Mouse (Mus musculus) liver, embryonic 14.5 days (tissue): Measurements from ENCODE around the gene Bpifa3. TPM values are rescaled to one million over a fixed set of nuclear protein-coding genes. Genes with fewer than 3 reads are reported as not detected.

Experiments
- ATAC-seq: fragments of 200-750 bp; cut with Nextera tagmentation; 2 replicates; pipeline ENCODE4 v1.8.0; 2017; ENCODE audit warnings: moderate number of reproducible peaks, mild to moderate bottlenecking, moderate library complexity; ENCODE audit not compliant: insufficient read depth
- DNase-seq, 3 experiments: peaks; one replicate each; pipeline ENCODE4 v3.0.0-alpha.2; 2012 to 2013; ENCODE audit warnings: low read depth in 3 of 3, low spot score in 3 of 3
- H3K27ac ChIP-seq: fragments of 300-500 bp; sonication (generic); 2 replicates; pipeline ENCODE4 v1.5.1; 2014; ENCODE audit warnings: moderate library complexity, mild to moderate bottlenecking, control low read depth, inconsistent platforms
- H3K27me3 ChIP-seq: fragments of 300-500 bp; sonication (generic); 2 replicates; pipeline ENCODE4 v1.6.1; 2014; ENCODE audit warnings: mild to moderate bottlenecking, low read length, moderate library complexity; ENCODE audit not compliant: control insufficient read depth, insufficient read depth
- H3K36me3 ChIP-seq: fragments of 300-500 bp; sonication (generic); replicated peaks from 2 replicates; pipeline ENCODE4 v1.6.1; 2014; ENCODE audit warnings: low read depth; ENCODE audit not compliant: control insufficient read depth, insufficient read depth
- H3K4me1 ChIP-seq, 2 experiments: fragments of 200-500 bp in 1 of 2; fragments of 300-500 bp in 1 of 2; sonication (generic) in 1 of 2; replicated peaks; 2 replicates each; pipeline ENCODE4 v1.6.1; 2012 to 2014; ENCODE audit warnings: antibody characterized with exemption in 1 of 2, inconsistent platforms in 1 of 2, low read length in 1 of 2; ENCODE audit not compliant: control insufficient read depth in 2 of 2, insufficient read depth in 2 of 2
- H3K4me2 ChIP-seq: fragments of 300-500 bp; sonication (generic); 2 replicates; pipeline ENCODE4 v1.6.1; 2014; ENCODE audit warnings: low read depth, mild to moderate bottlenecking, control low read depth, moderate library complexity
- H3K4me3 ChIP-seq, 2 experiments: fragments of 200-500 bp in 1 of 2; fragments of 300-500 bp in 1 of 2; sonication (generic) in 1 of 2; 2 replicates each; pipeline ENCODE4 v1.5.1; 2012 to 2014; ENCODE audit warnings: low read depth in 2 of 2, low read length in 2 of 2, mild to moderate bottlenecking in 2 of 2, control low read depth in 1 of 2, inconsistent platforms in 1 of 2, moderate library complexity in 1 of 2; ENCODE audit not compliant: insufficient read depth in 1 of 2
- H3K9ac ChIP-seq: fragments of 300-500 bp; sonication (generic); replicated peaks from 2 replicates; pipeline ENCODE4 v1.6.1; 2014; ENCODE audit warnings: mild to moderate bottlenecking, control low read depth, moderate library complexity
- H3K9me3 ChIP-seq: fragments of 300-500 bp; sonication (generic); 2 replicates; pipeline ENCODE4 v1.6.1; 2016; ENCODE audit warnings: low read length, mixed read lengths; ENCODE audit not compliant: control insufficient read depth
- CTCF ChIP-seq: IDR thresholded peaks from 2 replicates; pipeline ENCODE4 v1.5.1; 2016; ENCODE audit warnings: antibody characterized with exemption, low read depth, control low read depth
- EP300 ChIP-seq: IDR thresholded peaks from 2 replicates; pipeline ENCODE4 v1.6.1; 2016; ENCODE audit warnings: antibody characterized with exemption, low read depth
- WGBS: fragments of 180-500 bp; shearing (Covaris S2); extraction: QIAGEN DNeasy Blood & Tissue Kit; methylation state at CpG from one replicate; pipeline ENCODE4 v1.1.7; 2014; ENCODE audit not compliant: insufficient replicate concordance; 5-methylcytosine and 5-hydroxymethylcytosine counted together
- polyA plus RNA-seq, 2 experiments: library from polyadenylated mRNA; depleted of rRNA in 1 of 2; stranded (reverse) in 1 of 2; unstranded in 1 of 2; fragments of >200 nt; fragmentation: Nextera tagmentation in 1 of 2; extraction: Ambion mirVana in 1 of 2; gene quantifications; 2 replicates each; pipeline versions ENCODE4 v1.2.1 to v1.2.3; 2012 to 2014

Gene Bpifa3
- polyA plus RNA-seq (2012; rRNA removed) (not detected in 2 replicates), polyA plus RNA-seq (2014; fragmentation: Nextera tagmentation; extraction: Ambion mirVana) (not detected in 2 replicates)

DNA sequence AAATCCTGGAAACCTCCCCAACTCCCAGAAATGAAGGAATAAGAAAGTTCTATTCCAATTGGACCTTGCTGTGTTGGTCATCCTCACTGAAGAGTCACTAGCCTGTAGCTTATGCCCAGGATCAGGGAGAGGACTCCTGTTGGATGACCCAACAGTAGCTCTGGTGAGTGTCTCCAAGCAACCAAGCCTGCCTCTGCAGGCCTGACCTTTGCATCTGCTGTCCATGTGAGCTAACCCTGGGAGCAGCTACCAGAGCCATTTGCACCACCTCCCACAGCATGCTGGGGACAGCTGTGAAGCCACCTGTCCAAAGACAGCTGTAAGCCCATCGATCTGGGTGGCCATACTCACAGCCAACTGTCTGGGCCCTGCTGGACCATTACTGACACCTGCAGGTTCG lies at the start of gene Bpifa3:
Gene Bpifa3, plus strand, starts transcription at position 217 of the 400 bp plus-strand sequence.
- H3K36me3 ChIP-seq = no peaks in the 10 kb centered on the region
- ATAC-seq (no peak), DNase-seq (no peak)
- no peak within 1 kb of the TSS for H3K4me2 ChIP-seq
- H3K27ac ChIP-seq = no peak within 1 kb of the TSS
- no peaks in the 10 kb centered on the region for H3K4me1 ChIP-seq
- no peak for TF ChIP-seq CTCF
- WGBS = 40% methylated on average over 2 of the region's 2 CpGs
- H3K9ac ChIP-seq = no peak within 1 kb of the TSS
- H3K27me3 ChIP-seq = no peaks in the 10 kb centered on the region
- H3K9me3 ChIP-seq = no peaks in the 10 kb centered on the region
- H3K4me3 ChIP-seq = no peak within 1 kb of the TSS

DNA sequence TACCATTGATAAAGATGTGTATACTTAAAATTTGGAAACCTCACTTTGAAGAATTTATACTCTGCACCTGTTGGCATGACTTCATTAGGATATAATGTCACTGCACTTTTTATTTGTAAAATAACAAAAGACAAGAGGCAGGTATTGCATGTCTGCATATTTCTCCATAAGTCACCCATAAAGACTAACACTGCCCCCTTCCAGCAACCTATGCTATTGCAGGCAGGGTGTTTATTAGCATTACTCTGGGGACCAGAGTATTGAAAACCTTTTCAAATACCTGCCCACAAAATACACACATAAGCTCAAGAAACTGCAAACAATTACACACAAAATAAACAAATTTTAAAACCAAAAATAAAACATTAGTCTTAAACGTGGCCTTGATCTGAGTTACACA lies 32.4 kb upstream of the Bpifa3 start:
- H3K9ac ChIP-seq = no peak overlapping the region
- H3K27ac ChIP-seq = no peak overlapping the region
- ATAC-seq (no peak), DNase-seq (no peak)
- WGBS = 27% methylated on average over 1 of the region's 1 CpGs
- H3K36me3 ChIP-seq = no peaks in the 10 kb centered on the region
- TF ChIP-seq EP300 = no peak
- no peak for TF ChIP-seq CTCF
- no peak overlapping the region for H3K4me2 ChIP-seq
- no peak overlapping the region for H3K4me3 ChIP-seq
- H3K4me1 ChIP-seq = no peaks in the 10 kb centered on the region
- no peaks in the 10 kb centered on the region for H3K27me3 ChIP-seq
- no peaks in the 10 kb centered on the region for H3K9me3 ChIP-seq

- Histone ChIP-seq H3K9ac (no peak overlapping the region), H3K27me3 (no peaks in the 10 kb centered on the region), H3K9me3 (no peaks in the 10 kb centered on the region), H3K4me3 (no peak overlapping the region), H3K27ac (no peak overlapping the region), H3K36me3 (no peaks in the 10 kb centered on the region), H3K4me1 (no peaks in the 10 kb centered on the region), H3K4me2 (no peak overlapping the region)
- WGBS = 47% methylated on average over 3 of the region's 3 CpGs
- no peak for ATAC-seq
- TF ChIP-seq CTCF (no peak), EP300 (no peak)
- DNase-seq = no peak
These were observed 12.8 kb upstream of the Bpifa3 start for GRCm38 (mm10) chr2:154117381-154117780.

DNA sequence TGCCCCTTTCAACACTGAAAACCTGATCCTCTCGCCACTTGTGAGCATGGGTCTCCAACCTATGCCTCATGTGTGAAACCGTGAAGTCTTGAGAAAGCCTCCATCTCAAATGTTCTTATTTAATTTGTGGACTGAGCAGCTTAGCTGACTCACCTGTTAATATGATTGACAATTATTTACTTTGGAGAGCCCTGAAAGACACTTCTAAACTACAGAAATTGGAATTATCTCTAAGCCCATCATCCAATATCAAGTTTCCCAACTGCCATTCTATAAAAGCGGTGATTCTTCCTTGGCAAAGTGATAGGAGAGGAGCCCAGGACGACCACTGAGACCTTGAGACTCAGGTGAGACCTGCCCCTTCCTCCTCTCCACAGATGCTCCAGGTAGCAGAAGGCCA lies 12.4 kb downstream of the Bpifa3 start, which contains the start of gene Bpifa1:
Gene Bpifa1, plus strand, starts transcription at position 301 of the 400 bp plus-strand sequence.
- no peaks in the 10 kb centered on the region for H3K9me3 ChIP-seq
- no peak for ATAC-seq
- H3K27ac ChIP-seq = no peak within 1 kb of the TSS
- no peak for DNase-seq
- WGBS = 45% methylated on average over 4 of the region's 4 CpGs
- no peak within 1 kb of the TSS for H3K9ac ChIP-seq
- no peaks in the 10 kb centered on the region for H3K27me3 ChIP-seq
- H3K36me3 ChIP-seq = no peaks in the 10 kb centered on the region
- no peak within 1 kb of the TSS for H3K4me3 ChIP-seq
- no peak within 1 kb of the TSS for H3K4me2 ChIP-seq
- H3K4me1 ChIP-seq = no peaks in the 10 kb centered on the region
- TF ChIP-seq EP300 (no peak), CTCF (no peak)

DNA sequence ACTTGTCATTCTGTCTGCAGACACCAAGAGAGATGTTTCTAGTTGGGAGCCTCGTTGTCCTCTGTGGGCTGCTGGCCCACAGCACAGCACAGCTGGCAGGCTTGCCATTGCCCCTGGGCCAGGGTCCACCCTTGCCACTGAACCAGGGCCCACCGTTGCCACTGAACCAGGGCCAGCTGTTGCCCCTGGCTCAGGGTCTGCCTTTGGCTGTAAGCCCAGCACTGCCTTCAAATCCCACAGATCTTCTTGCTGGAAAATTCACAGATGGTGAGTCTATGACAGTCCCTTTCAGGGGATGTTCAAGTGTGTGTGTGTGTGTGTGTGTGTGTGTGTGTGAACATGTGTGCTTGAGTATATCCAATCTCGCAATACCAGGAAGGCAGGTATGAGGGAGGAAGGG lies 13.6 kb downstream of the Bpifa3 start:
- DNase-seq (no peak), ATAC-seq (no peak)
- TF ChIP-seq EP300 = no peak
- no peak for TF ChIP-seq CTCF
- WGBS = 61% methylated on average over 3 of the region's 3 CpGs
- no peaks in the 10 kb centered on the region for H3K27me3 ChIP-seq
- H3K4me1 ChIP-seq = no peaks in the 10 kb centered on the region
- no peaks in the 10 kb centered on the region for H3K9me3 ChIP-seq
- no peak overlapping the region for H3K27ac ChIP-seq
- H3K4me2 ChIP-seq = no peak overlapping the region
- H3K4me3 ChIP-seq = no peak overlapping the region
- no peaks in the 10 kb centered on the region for H3K36me3 ChIP-seq
- no peak overlapping the region for H3K9ac ChIP-seq
